Mouse (Mus musculus) monocyte, adult 5-6 weeks (primary cell): ENCODE data around the gene Tert. TPM values are rescaled to one million over a fixed set of nuclear protein-coding genes. Genes with fewer than 3 reads are reported as not detected.

Experiments used
- ATAC-seq: fragments of 153-309, 156-312 bp; replicated peaks from 2 replicates; pipeline ENCODE4 v1.8.0; 2017; ENCODE audit warnings: mild to moderate bottlenecking; ENCODE audit not compliant: low TSS enrichment, insufficient number of reproducible peaks, severe bottlenecking, poor library complexity, low FRiP score
- total RNA-seq: library from RNA; stranded (forward); fragments of 200-1000, 200-491, 200-594 nt; gene quantifications from 3 replicates; pipeline ENCODE4 v1.2.3, GENCODE M21; 2017

The Tert gene
- total RNA-seq = 0.10 to 4.3 TPM (median 0.49 TPM) in 3 replicates

DNA sequence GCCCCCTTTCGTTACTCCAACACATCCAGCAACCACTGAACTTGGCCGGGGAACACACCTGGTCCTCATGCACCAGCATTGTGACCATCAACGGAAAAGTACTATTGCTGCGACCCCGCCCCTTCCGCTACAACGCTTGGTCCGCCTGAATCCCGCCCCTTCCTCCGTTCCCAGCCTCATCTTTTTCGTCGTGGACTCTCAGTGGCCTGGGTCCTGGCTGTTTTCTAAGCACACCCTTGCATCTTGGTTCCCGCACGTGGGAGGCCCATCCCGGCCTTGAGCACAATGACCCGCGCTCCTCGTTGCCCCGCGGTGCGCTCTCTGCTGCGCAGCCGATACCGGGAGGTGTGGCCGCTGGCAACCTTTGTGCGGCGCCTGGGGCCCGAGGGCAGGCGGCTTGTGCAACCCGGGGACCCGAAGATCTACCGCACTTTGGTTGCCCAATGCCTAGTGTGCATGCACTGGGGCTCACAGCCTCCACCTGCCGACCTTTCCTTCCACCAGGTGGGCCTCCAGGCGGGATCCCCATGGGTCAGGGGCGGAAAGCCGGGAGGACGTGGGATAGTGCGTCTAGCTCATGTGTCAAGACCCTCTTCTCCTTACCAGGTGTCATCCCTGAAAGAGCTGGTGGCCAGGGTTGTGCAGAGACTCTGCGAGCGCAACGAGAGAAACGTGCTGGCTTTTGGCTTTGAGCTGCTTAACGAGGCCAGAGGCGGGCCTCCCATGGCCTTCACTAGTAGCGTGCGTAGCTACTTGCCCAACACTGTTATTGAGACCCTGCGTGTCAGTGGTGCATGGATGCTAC lies at the start of gene Tert:
Tert (plus strand) TSS at position 167 of the 805 bp plus-strand sequence.
- no peak for ATAC-seq

DNA sequence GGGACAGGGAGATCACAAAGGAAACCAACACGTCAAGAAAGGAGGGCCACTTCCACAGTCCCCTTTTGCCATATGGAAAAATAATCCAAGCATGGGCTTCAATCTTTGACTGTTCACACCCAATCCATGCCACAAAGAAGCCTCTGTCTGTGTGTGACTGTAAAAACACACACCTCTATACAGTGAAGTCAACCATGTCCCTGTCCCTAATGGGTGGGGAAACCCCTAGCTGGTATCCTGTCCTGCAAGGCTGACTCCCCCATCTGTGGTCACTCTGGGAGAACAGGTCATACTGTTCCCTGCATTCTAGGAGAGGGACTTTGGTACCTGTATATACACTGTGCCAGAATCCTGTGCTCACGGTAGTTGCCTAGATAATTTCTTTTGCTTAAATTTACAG lies 49.4 kb upstream of the Tert start:
- no peak for ATAC-seq

DNA sequence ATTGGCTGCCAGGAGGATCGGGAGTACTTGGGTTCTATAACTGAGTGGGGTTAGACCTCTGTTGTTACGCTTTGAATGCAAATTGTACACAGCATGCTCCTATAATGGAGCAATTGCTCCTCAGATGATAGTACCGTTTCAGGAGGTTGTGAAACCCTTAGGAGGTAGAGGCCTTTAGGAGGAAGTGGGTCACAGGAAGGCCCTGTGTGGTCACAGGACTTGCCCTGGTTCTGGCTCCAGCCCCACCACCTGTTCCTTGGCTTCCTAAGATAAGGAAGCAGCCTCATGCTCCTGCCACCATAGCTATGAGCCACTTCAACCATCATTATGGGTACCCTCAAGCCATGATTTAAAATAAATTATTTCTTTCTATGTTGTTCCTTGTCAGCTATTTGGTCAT lies 35.2 kb upstream of the Tert start:
- ATAC-seq = no peak

DNA sequence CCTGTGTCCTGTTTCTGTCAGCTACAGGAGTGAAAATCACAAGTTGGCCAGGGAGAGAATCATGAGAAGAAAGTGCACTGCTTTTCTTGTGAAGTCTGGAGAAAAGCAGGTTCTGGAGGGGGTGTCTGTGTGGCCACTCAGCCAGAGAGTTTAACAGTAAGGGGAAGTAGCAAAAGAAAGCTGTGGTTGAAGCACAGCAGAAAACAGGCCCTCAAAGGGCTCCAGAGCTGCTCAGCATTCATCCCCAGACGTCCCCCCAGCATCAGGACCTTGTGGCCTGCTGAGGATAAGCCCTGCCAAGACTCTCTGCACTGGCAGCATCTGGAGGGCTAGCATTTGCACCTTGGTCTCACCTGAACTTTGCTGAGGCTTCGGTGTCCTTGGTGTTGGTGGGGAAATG lies 34.2 kb upstream of the Tert start:
- ATAC-seq = no peak

DNA sequence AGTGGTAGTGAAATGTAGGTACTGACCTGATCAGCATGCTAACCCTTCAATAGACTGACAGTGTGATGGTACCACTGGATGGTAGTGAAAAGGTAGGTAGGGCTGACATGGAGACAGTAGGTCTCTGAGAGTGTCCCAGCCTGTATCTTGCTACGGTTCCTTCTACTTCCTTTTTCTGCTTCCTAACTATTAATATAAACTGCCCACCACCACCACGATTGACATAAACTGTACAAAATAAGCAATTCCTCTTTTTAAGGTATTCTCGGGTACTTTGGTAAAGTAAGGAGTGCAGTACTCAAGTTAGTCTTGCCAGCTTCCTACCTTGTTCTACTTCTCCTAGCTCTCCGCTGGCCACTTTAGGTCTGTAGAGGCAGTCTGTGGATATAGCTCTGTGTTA lies 30.4 kb upstream of the Tert start:
- ATAC-seq = no peak

DNA sequence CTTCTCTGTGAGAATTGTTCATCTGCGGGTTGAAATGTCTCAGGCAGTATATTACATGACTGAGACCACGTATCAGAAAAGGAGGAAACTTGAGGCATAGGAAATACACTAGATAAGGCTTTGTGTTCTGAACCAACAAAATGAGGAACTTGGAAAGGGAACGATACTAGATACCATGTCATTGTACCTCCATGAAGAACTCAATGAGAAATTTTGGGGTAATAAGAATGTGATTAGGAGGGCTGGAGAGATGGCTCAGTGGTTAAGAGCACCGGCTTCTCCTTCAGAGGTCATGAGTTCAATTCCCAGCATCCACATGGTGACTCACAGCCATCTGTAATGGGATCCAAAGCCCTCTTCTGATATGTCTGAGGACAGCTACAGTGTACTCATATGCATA lies 26.5 kb upstream of the Tert start:
- ATAC-seq = no peak

DNA sequence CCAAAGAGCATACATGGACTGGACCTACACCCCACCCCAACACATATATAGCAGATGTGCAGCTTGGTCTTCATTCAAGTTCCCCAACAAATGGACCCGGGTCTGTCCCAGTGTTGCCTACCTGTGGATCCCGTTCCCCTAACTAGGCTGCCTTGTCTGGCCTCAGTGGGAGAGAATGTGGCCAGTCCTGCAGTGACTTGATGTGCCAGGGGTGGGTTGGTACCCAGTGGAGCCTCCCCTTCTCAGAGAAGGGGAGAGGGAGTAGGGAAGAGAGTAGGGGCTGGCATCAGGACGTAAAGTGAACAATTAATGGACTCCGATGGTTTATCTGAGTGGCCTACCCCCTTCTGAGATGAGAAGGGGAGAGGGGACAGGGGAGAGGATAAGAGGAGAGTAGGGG lies 23.7 kb upstream of the Tert start:
- ATAC-seq = no peak

DNA sequence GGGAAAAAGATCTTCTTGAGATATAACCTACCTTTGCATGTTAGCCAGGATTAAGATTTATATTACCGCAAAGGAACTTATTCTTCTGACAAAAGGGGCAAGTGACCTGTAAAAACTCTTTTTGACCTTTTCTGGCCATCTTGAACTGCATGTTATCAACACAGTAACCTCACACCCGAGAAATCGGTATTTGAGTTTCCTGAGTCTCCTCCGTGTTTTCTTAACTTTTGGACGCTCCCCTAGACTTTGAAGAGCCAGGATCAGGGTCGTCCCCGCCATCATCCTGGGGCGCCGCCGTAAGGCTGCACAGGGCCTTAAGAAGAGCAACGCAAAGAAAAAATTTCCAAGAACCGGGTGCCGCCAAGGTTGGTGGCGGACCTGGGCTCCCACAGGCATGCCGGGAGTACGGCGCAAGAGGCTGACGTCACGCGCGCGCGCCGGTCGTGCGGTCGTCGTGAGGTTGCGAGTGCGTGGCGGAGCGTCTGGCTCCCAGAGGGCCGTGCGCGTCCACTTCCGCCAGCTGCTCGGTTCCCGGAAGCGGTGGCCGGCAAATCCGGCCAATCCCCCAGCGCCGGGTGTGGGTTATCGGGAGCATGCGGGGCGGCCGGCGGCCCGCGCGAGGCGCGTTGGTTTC lies 23.1 kb upstream of the Tert start, which contains the start of gene Clptm1l:
Clptm1l (plus strand) TSS at position 485 of the 634 bp plus-strand sequence.
- ATAC-seq = peak; percentile 83

DNA sequence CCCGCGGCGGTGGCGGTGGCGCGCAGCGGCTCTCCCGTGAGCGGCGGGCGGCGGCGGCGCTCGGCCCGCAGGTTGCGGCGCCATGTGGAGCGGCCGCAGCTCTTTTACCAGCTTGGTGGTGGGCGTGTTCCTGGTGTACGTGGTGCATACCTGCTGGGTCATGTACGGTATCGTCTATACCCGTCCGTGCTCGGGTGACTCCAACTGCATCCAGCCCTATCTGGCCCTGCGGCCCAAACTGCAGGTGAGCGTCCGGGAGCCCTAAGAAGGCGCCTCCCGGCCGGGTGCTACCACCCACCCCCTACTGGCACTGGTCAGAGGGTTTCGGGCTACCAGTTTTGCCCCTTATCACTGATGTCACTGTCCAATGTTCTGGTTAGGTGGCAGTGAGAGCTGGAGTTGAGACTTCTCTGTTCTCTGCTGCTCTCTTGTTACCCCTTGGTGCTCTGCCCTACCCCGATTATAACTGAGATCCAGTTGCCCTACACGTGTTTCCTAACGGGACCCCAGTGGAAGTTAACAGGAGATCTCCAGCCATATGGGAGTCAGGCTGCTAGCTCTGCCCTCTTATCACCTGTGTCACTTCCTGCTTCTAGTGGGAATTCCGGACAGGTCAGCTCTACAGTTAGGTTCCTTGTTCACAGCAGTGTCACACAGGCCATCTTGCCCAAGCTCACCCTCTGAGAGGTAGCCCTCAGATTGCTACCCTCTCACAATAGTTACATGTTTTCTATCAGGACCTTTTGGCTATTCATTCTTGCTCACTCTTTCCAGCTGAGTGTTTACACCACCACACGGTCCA lies 22.4 kb upstream of the Tert start:
- ATAC-seq = 0 out of 2 replicates have a peak, but pooled peaks have one; percentile 14

DNA sequence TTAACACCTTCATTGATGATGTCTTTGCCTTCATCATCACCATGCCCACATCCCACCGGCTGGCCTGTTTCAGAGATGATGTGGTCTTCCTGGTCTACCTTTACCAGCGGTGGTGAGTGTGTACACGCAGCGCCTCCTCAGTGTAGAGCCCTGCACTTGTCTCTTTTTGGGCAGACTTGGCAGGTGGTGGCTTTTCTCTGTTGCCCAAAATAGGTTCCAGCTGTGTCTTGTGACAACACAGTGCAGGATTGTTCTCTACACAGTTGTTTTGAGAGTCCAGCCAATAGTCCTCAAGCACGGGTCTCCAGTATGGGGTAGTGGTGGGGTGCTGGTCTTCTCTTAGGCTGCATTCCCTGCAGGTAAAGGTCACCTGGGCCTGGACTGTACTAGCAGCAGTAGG lies 8.3 kb upstream of the Tert start:
- no peak for ATAC-seq

DNA sequence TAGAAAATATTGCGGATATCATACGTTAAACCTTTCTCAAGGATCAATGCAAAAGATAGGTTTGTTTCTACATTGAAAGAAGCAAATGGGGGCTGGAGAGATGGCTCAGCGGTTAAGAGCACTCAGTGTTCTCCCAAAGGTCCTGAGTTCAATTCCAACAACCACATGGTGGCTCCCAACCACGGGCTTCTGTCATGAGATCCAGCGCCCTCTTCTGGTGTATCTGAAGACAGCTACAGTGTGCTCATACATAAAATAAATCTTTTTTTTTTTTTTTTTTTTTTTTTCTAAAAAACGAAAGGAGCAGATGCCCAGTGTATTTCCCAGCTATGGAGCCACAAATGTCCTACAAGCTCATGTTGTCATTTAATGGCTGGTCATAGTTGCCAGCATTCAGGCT lies 6.1 kb upstream of the Tert start:
- no peak for ATAC-seq

DNA sequence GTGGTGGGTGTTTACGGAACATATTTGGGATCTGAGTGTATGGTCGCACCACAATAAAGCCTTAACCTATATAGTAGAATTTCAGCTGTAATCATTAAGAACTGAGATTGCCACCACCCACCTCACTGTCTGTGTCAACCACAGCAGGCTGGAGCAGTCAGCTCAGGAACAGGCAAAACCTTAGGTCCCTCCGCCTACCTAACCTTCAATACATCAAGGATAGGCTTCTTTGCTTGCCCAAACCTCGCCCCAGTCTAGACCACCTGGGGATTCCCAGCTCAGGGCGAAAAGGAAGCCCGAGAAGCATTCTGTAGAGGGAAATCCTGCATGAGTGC lies 334 bp upstream of the Tert start:
- ATAC-seq = no peak

DNA sequence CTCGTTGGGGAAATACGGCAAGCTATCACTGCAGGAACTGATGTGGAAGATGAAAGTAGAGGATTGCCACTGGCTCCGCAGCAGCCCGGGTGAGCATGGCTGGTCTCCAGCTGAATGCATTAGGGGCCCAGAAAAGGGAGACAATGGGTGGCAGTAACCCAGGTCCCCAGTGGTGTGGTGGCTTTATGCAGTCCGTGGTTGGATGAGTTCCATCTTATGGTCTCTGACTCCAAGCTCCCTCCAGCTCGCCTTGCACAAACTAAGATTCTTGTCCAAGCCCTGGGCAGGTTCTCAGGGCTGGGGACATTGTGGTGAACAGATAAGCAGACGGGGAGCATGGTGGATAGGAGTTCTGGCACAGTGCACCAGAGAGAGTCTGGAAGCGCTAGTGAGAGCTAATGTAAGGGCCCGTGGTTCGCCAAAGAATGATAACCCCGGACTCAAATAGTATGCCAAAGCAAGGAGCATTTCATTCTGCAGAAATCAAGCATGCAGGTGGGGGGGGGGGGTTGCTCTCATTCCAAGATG lies 1.9 kb downstream of the Tert start:
- ATAC-seq = no peak

DNA sequence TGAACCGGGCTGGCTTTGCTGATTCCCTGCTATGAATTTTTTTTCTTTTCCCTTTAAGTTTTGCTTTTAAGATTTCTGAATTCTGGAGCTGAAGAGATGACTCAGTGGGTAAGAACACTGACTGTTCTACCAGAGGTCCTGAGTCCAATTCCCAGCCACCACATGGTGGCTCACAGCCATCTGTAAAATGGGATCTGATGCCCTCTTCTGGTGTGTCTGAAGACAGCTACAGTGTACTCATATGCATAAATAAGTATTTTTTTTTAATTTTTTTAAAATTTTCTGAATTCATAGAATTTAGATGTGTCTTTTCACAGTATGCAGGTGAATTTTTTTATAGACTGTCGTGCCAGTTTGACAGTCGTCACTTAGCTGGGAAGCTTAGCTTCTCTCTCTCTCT lies 5.1 kb downstream of the Tert start:
- ATAC-seq = no peak

DNA sequence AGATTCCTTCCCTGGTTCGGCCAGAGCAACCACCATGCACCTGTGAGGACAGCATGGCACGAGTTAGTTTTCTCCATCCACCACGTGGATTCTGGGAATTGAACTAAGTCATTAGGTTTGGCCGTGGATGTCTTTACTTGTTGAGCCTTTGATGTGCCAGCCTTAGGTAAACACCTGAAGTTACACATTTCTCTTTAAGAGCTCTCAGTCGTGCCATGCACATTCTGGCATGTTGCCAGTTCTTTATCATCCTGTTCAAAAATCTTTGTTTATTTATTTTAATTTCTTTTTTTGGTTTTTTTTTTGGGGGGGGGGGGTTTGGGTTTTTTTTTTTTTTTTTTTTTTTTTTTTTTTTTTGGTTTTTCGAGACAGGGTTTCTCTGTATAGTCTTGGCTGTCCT lies 11.1 kb downstream of the Tert start:
- no peak for ATAC-seq

DNA sequence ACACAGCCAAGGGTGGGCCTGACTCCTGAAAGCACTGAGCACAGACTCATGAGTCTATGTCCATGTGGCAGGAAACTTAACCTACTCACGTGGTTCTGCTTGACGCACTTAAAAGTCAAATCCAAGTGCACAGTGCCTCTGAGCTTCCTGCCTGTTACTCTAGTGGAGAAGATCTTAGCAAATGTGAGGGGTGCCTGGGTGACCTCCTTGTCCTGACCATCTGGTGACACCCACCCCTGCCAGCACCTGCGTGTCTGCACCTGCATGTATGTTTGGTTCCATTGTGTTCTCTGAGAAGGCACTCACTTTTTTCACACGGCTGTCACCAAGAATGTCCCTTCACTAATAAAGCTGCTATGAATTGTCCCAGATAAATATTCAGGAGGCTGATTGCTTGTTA lies 14.6 kb downstream of the Tert start:
- no peak for ATAC-seq

DNA sequence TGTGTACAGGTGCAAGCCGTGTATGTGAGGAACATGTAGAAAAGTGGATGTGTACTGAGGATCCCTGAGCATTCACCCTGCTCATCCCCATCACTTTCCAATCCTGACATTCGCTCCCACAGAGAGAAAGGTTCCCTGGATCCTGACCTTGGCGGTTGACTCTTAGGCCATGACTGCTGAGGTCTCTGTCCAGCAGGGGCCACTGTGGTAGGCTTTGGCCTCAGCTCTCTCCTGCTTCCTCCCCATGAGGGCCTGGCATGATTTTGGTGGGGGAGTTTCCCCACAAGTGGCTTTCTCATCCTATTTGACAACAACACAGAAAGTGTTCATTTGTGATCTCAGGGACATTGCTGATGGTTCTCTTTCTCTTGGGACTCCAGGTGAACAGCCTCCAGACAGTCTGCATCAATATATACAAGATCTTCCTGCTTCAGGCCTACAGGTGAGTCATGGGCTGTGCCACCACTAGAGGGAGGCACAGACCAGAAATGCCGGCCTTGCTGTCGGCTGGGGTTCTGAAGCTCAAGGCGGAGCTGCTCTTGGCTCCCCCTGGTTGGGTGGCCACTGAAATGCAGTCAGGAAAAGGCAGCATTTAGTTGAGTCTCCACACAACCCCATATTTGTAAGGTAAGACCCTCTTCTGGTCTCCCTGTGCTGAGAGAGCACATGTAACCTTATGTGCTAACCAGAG lies 19.8 kb downstream of the Tert start:
- no peak for ATAC-seq

DNA sequence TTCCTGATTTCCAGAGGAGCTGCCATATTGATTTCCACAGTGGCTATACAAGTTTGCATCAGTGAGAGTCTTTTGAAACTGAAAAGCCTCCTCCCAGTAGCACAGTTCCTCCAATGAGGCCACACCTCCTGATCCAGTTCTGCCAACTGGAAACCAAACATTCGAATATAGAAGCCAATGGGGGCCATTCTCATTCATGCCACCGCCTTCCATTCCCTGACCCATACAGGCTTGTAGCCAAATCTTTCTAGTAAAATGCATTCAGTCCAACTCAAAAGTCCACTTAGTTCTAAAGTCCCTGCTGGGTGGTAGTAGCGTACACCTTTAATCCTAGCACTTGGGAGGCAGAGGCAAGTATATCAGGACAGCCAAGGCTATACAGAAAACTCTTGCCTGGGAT lies 26.6 kb downstream of the Tert start:
- no peak for ATAC-seq

DNA sequence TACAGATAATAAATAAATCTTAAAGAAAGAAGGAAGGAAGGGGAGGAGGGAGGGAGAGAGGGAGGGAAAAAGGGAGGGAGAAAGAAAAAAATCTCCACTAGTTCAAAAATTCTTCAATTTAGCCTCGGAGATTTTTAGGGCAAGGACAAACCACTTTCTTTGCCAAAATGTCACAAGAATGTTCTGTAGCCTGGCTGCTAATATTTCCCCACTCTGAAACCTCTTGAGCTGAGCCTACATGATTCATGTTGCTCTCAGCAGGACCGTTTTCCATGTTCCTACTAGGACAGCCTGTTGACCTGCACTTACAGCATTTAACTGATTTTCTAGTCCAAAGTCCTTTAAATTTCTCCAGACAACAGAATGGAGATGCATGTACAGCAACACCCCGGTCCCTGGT lies 28.3 kb downstream of the Tert start:
- no peak for ATAC-seq
